Mouse (Mus musculus) stomach, postnatal 0 days (tissue): Measurements from ENCODE around the gene Tmem89. TPM values are rescaled to one million over a fixed set of nuclear protein-coding genes. Genes with fewer than 3 reads are reported as not detected.

Experiments used
- ATAC-seq: fragments of 200-750 bp; cut with Nextera tagmentation; 2 replicates; pipeline ENCODE4 v1.8.0; 2017; ENCODE audit not compliant: low FRiP score, low TSS enrichment
- DNase-seq: peaks from one replicate; pipeline ENCODE4 v3.0.0-alpha.2; 2016; ENCODE audit warnings: low spot score
- H3K27ac ChIP-seq: fragments of 300-500 bp; sonication (generic); replicated peaks from 2 replicates; pipeline ENCODE4 v1.5.1; 2014; ENCODE audit warnings: mild to moderate bottlenecking, control low read depth
- H3K27me3 ChIP-seq: fragments of 300-500 bp; sonication (generic); 2 replicates; pipeline ENCODE4 v1.6.1; 2014; ENCODE audit warnings: low read length; ENCODE audit not compliant: control insufficient read depth, insufficient read depth
- H3K36me3 ChIP-seq: fragments of 300-500 bp; sonication (generic); 2 replicates; pipeline ENCODE4 v1.6.1; 2014; ENCODE audit warnings: low read length, mixed read lengths; ENCODE audit not compliant: control insufficient read depth, insufficient read depth
- H3K4me1 ChIP-seq: fragments of 300-500 bp; sonication (generic); replicated peaks from 2 replicates; pipeline ENCODE4 v1.6.1; 2014; ENCODE audit warnings: antibody characterized with exemption; ENCODE audit not compliant: control insufficient read depth, insufficient read depth
- H3K4me2 ChIP-seq: fragments of 300-500 bp; sonication (generic); replicated peaks from 2 replicates; pipeline ENCODE4 v1.6.1; 2014; ENCODE audit warnings: low read depth, mild to moderate bottlenecking, control low read depth, moderate library complexity
- H3K4me3 ChIP-seq: fragments of 300-500 bp; sonication (generic); 2 replicates; pipeline ENCODE4 v1.5.1; 2014; ENCODE audit warnings: low read depth, low read length, control low read depth
- H3K9ac ChIP-seq: fragments of 300-500 bp; sonication (generic); 2 replicates; pipeline ENCODE4 v1.6.1; 2014; ENCODE audit warnings: mild to moderate bottlenecking, low read length, control low read depth, mixed read lengths
- H3K9me3 ChIP-seq: fragments of 300-500 bp; sonication (generic); 2 replicates; pipeline ENCODE4 v1.6.1; 2016; ENCODE audit warnings: low read length; ENCODE audit not compliant: control insufficient read depth
- CTCF ChIP-seq: IDR thresholded peaks from 2 replicates; pipeline ENCODE4 v1.5.1; 2016; ENCODE audit warnings: antibody characterized with exemption, low read depth, mild to moderate bottlenecking, moderate library complexity
- EP300 ChIP-seq: optimal IDR thresholded peaks from 2 replicates; pipeline ENCODE3; 2016; ENCODE audit warnings: antibody characterized with exemption
- WGBS: fragments of 180-500 bp; shearing (Covaris S2); extraction: QIAGEN DNeasy Blood & Tissue Kit; methylation state at CpG from one replicate; pipeline ENCODE4 v1.1.7; 2014; 5-methylcytosine and 5-hydroxymethylcytosine counted together
- polyA plus RNA-seq: library from polyadenylated mRNA; unstranded; fragments of >200 nt; fragmentation: Nextera tagmentation; extraction: Ambion mirVana; gene quantifications from 2 replicates; pipeline ENCODE4 v1.2.1, GENCODE M21; 2015

Tmem89 gene
- polyA plus RNA-seq, 1 experiment from 2014 or later, result 0.51 TPM

- Histone ChIP-seq H3K9me3 (no peaks in the 10 kb centered on the region), H3K4me2 (no peak overlapping the region), H3K36me3 (peaks cover 5% of the 10 kb centered on the region; the same call in 1 of the 2 replicates), H3K27me3 (no peaks in the 10 kb centered on the region), H3K4me3 (0 out of 2 replicates have a peak overlapping the region, but pooled peaks have one; percentile 75), H3K9ac (no peak overlapping the region), H3K27ac (no peak overlapping the region), H3K4me1 (no peaks in the 10 kb centered on the region)
- TF ChIP-seq EP300 (no peak), CTCF (no peak)
- 11% methylated on average over 3 of the region's 3 CpGs for WGBS
- no peak for DNase-seq
- ATAC-seq, result no peak
Observed at GRCm38 (mm10) chr9:108935991-108936390, 21.6 kb downstream of the Tmem89 start.

GRCm38 (mm10) chr9:108936418-108937364, 22.3 kb downstream of the Tmem89 start, which contains the start of gene Uqcrc1:
Uqcrc1 (plus strand) TSS chr9:108936633.
- no peaks in the 10 kb centered on the region for H3K27me3 ChIP-seq
- no peaks in the 10 kb centered on the region for H3K9me3 ChIP-seq
- ATAC-seq (peak; percentile 94), DNase-seq (peak; percentile 96)
- H3K4me1 ChIP-seq, result no peaks in the 10 kb centered on the region
- TF ChIP-seq EP300 (no peak), CTCF (peak; percentile 97)
- peak within 1 kb of the TSS; percentile 82 for H3K9ac ChIP-seq
- H3K4me2 ChIP-seq, result peak within 1 kb of the TSS; percentile 89
- H3K36me3 ChIP-seq, result peaks cover 5% of the 10 kb centered on the region
- under 1% methylated on average over 58 of the region's 58 CpGs for WGBS
- H3K27ac ChIP-seq, result peak within 1 kb of the TSS; percentile 80
- peak within 1 kb of the TSS; percentile 75 for H3K4me3 ChIP-seq

DNA sequence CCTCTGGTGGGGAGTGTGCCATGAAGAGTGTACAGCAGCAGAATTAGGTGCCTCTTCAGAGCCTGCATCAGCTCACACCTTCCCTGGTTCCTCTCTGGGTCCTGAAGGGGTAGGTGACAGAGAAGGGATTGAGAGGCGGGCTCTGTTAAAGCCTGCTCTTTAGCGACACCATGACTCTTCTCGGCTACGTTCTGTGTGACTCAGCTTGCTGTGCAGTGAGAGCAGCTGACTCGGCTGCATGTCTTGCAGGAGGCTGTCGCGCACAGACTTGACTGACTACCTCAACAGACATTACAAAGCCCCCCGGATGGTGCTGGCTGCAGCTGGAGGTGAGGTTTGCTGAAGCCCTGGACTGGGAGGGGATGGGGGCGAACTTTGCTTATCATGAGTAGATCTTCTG, 30.7 kb downstream of the Tmem89 start:
- no peak overlapping the region for H3K4me2 ChIP-seq
- no peaks in the 10 kb centered on the region for H3K27me3 ChIP-seq
- no peak overlapping the region; the same call in 1 of the 2 replicates for H3K27ac ChIP-seq
- ATAC-seq (no peak), DNase-seq (no peak)
- H3K4me1 ChIP-seq, result no peaks in the 10 kb centered on the region
- no peak overlapping the region for H3K4me3 ChIP-seq
- no peak overlapping the region for H3K9ac ChIP-seq
- TF ChIP-seq CTCF (no peak), EP300 (no peak)
- H3K36me3 ChIP-seq, result peaks cover 48% of the 10 kb centered on the region
- 60% methylated on average over 9 of the region's 9 CpGs for WGBS
- no peaks in the 10 kb centered on the region for H3K9me3 ChIP-seq

- H3K36me3 ChIP-seq, result peaks cover 48% of the 10 kb centered on the region
- WGBS, result 70% methylated on average over 5 of the region's 5 CpGs
- H3K27ac ChIP-seq, result no peak overlapping the region
- no peak overlapping the region for H3K4me3 ChIP-seq
- H3K4me1 ChIP-seq, result no peaks in the 10 kb centered on the region
- H3K9ac ChIP-seq, result no peak overlapping the region
- ATAC-seq, result no peak
- H3K27me3 ChIP-seq, result no peaks in the 10 kb centered on the region
- no peak for DNase-seq
- H3K4me2 ChIP-seq, result no peak overlapping the region
- TF ChIP-seq CTCF (no peak), EP300 (no peak)
- H3K9me3 ChIP-seq, result no peaks in the 10 kb centered on the region
Observed at GRCm38 (mm10) chr9:108945608-108946007, 31.2 kb downstream of the Tmem89 start.

DNA sequence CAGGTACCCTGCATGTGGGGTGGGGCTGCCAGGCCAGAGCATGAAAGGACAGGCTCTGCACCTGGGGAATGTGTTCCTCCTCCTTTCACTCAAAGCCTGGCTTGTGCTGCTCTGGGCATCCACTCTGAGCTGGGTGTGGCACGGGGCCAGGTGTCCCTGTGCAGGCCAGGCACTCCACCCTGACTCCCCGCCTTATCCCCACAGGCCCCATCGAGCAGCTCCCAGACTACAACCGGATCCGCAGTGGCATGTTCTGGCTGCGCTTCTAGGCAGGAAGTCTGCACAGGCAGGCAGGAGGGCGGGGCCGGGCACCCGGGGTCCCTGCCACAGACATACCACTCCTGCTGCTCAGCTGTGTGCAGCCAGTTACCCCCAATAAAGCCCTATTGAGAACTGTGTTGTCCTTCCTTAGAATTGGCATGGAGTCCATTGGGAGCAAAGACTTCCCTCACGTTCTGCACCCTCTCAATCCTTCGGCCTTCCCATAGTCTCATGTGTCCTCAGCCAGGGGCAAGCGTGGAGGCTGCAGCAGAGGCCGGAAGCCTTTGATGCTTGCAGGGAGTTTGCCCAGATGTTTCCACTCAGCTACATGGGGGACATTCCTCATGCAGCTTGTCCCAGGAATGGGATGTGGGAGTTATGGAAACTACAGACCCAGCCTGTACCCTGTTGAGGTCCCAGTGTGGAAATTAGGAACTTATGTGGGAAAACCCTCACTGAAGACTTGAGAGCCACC, 35.0 kb downstream of the Tmem89 start:
- WGBS, result 54% methylated on average over 13 of the region's 13 CpGs
- no peak overlapping the region for H3K9ac ChIP-seq
- H3K27ac ChIP-seq, result peak overlapping the region; percentile 84

More for the DNA sequence above, 35.0 kb downstream of the Tmem89 start:
- DNase-seq (peak; percentile 44), ATAC-seq (peak; percentile 69)
- Histone ChIP-seq H3K4me2 (no peak overlapping the region), H3K9me3 (no peaks in the 10 kb centered on the region), H3K4me1 (no peaks in the 10 kb centered on the region), H3K27me3 (no peaks in the 10 kb centered on the region), H3K4me3 (no peak overlapping the region), H3K36me3 (peaks cover 35% of the 10 kb centered on the region)
- no peak for TF ChIP-seq EP300
- TF ChIP-seq CTCF, result no peak
